ENCODE assay signal across 8 mouse cellular contexts in the genomic region with DNA sequence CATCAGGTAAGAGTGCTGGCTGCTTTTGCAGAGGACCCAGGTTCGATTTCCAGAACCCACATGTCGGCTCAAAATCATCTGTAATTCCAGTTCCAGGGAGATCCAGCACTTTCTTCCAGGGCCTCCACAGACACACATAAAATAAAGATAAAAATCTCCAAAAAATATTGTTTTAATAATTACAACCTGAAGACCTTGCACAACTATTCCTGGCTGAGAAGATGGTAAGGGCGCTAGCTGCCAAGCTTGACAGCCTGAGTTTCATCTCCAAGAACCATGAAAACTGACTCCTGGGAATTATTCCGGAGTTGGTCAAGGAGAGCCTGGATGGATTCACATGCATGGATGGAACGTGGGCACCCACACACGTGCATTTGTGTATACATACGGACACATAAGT. TPM values are rescaled to one million over a fixed set of nuclear protein-coding genes. Genes with fewer than 3 reads are reported as not detected.
DNase-seq lines count a peak whose midpoint lies in the region; ATAC-seq and TF ChIP-seq lines count a peak whose summit lies in the region.

A gene (plus strand): TSS at position 301 of the 400 bp plus-strand sequence.

- H3K4me1 ChIP-seq in lung, embryonic 16.5 days (replicated peaks; ENCODE audit: control insufficient read depth, insufficient read depth, low read length), result peaks cover 3% of the 10 kb centered on the region
- H3K4me1 ChIP-seq in intestine, embryonic 15.5 days (replicated peaks), result peaks cover 15% of the 10 kb centered on the region
- peaks cover 12% of the 10 kb centered on the region for H3K4me1 ChIP-seq in olfactory bulb, adult 2 months (ENCODE audit: control insufficient read depth, insufficient read depth, low read length)

- DNase-seq in lung, postnatal 10 days, result no peak
- no peak for DNase-seq in gastrocnemius, adult 8-10 months (ENCODE audit: low spot score in 2 of 2)
- DNase-seq in MN1 (ENCODE audit: low spot score), result no peak
- no peak for DNase-seq in frontal cortex, postnatal 36 days (ENCODE audit: low spot score in 2 of 2)
- no peak for DNase-seq in adrenal gland, adult 8-10 months

- TF ChIP-seq POLR2A in olfactory bulb, adult 2 months (IDR thresholded peaks at IDR 0.05; ENCODE audit: insufficient read depth, low read depth, low read length), result no peak

- peak within 1 kb of the TSS; percentile 69 for H3K9ac ChIP-seq in lung, embryonic 16.5 days (ENCODE audit: low read length)
- peak within 1 kb of the TSS; percentile 53 for H3K9ac ChIP-seq in intestine, embryonic 15.5 days

- ATAC-seq in lung, embryonic 16.5 days (ENCODE audit: low read depth), result no peak
- no peak for ATAC-seq in intestine, embryonic 15.5 days

- peaks cover 30% of the 10 kb centered on the region for H3K27me3 ChIP-seq in lung, embryonic 16.5 days (ENCODE audit: control insufficient read depth, insufficient read depth, low read depth, low read length)
- peaks cover 30% of the 10 kb centered on the region for H3K27me3 ChIP-seq in intestine, embryonic 15.5 days (replicated peaks)

- peak within 1 kb of the TSS; percentile 95 for H3K4me2 ChIP-seq in lung, embryonic 16.5 days (ENCODE audit: low read depth, low read length)
- H3K4me2 ChIP-seq in intestine, embryonic 15.5 days (replicated peaks), result peak within 1 kb of the TSS; percentile 99

- no peaks in the 10 kb centered on the region for H3K9me3 ChIP-seq in lung, embryonic 16.5 days (ENCODE audit: control insufficient read depth, low read length)
- H3K9me3 ChIP-seq in intestine, embryonic 15.5 days, result no peaks in the 10 kb centered on the region

- TF ChIP-seq CTCF in olfactory bulb, adult 2 months (IDR thresholded peaks at IDR 0.05; ENCODE audit: insufficient read depth, low read depth, low read length), result no peak

- peak within 1 kb of the TSS; percentile 70 for H3K4me3 ChIP-seq in lung, embryonic 16.5 days (ENCODE audit: low read length)
- H3K4me3 ChIP-seq in intestine, embryonic 15.5 days (replicated peaks), result peak within 1 kb of the TSS; percentile 63
- peak within 1 kb of the TSS; percentile 25 for H3K4me3 ChIP-seq in olfactory bulb, adult 2 months (ENCODE audit: insufficient read depth, low read depth, low read length)

- H3K36me3 ChIP-seq in lung, embryonic 16.5 days (ENCODE audit: control insufficient read depth, insufficient read depth, low read length), result no peaks in the 10 kb centered on the region
- no peaks in the 10 kb centered on the region for H3K36me3 ChIP-seq in intestine, embryonic 15.5 days

- WGBS in lung, embryonic 16.5 days, result 41% methylated on average over 7 of the region's 7 CpGs
- WGBS in intestine, embryonic 15.5 days, result 48% methylated on average over 7 of the region's 7 CpGs
- WGBS in olfactory bulb, adult 2 months, result 66% methylated on average over 7 of the region's 7 CpGs

- H3K27ac ChIP-seq in lung, embryonic 16.5 days (ENCODE audit: low read length), result no peak within 1 kb of the TSS
- H3K27ac ChIP-seq in intestine, embryonic 15.5 days, result no peak within 1 kb of the TSS
- H3K27ac ChIP-seq in olfactory bulb, adult 2 months (ENCODE audit: insufficient read depth, low read depth, low read length), result no peak within 1 kb of the TSS

RNA-seq across cellular contexts. Expression of the gene that starts here (rescaled TPM):
- polyA plus RNA-seq in lung, embryonic 16.5 days (2015; fragmentation: Nextera tagmentation; extraction: Ambion mirVana), result 78.9 and 137 TPM in 2 replicates
- over 10,000 TPM; 38,224 to 44,934 (median 40,442) TPM for total RNA-seq in gastrocnemius, adult 8-10 months (2022)
- polyA plus RNA-seq in intestine, embryonic 15.5 days (2015; fragmentation: Nextera tagmentation; extraction: Ambion mirVana), result 5.1 and 9.0 TPM in 2 replicates
- not detected in 2 replicates for polyA plus RNA-seq in olfactory bulb, adult 2 months (2012; ENCODE audit: insufficient read depth, insufficient read length, low replicate concordance, missing spikeins)
- total RNA-seq in adrenal gland, adult 8-10 months (2022), result not detected

Comparison
In these comparisons a context has a peak if more than half of its experiments do, and no peak if none do; other contexts are left out.
1. RNA of the gene that starts here (total RNA-seq): 38,224 to 44,934 TPM in gastrocnemius, adult 8-10 months; not detected in adrenal gland, adult 8-10 months; every median in the first group is over 1,000 times any median in the second.
2. Peak in every context shown above with its lines, with median percentiles within 50 percentile points of each other: H3K4me3 ChIP-seq.